Mouse (Mus musculus): Measurements from ENCODE around the gene Ankrd10. TPM values are rescaled to one million over a fixed set of nuclear protein-coding genes. Genes with fewer than 3 reads are reported as not detected.
A peak's percentile ranks its signal among the peaks of the same experiment; 100 is the strongest.
"Not testable (repeated sequence)": the region's sequence is repeated elsewhere in the genome, so short reads cannot be mapped to it uniquely, and the experiment has no call there.

Gene Ankrd10
- polyA plus RNA-seq, 2 experiments from 2014 or later: 51.8 to 54.2 TPM

GRCm38 (mm10) chr8:11608848-11609247, 26.7 kb downstream of the Ankrd10 start:
- ATAC-seq: no peak

GRCm38 (mm10) chr8:11602006-11602680, 33.4 kb downstream of the Ankrd10 start:
- peak; percentile 75 for ATAC-seq

GRCm38 (mm10) chr8:11600301-11600951, 35.1 kb downstream of the Ankrd10 start:
- ATAC-seq: no peak

- no peak for ATAC-seq
Observed at GRCm38 (mm10) chr8:11593222-11593884, 42.2 kb downstream of the Ankrd10 start.

GRCm38 (mm10) chr8:11592296-11592695, 43.3 kb downstream of the Ankrd10 start:
- no peak for ATAC-seq

GRCm38 (mm10) chr8:11591837-11592236, 43.7 kb downstream of the Ankrd10 start:
- no peak for ATAC-seq

GRCm38 (mm10) chr8:11586374-11586745, 49.2 kb downstream of the Ankrd10 start:
- ATAC-seq: no peak

- no peak for ATAC-seq
Observed at GRCm38 (mm10) chr8:11585513-11586373, 49.8 kb downstream of the Ankrd10 start.

GRCm38 (mm10) chr8:11575604-11576384, 59.8 kb downstream of the Ankrd10 start:
- no peak for ATAC-seq

- ATAC-seq: no peak
Observed at GRCm38 (mm10) chr8:11574911-11575603, 60.5 kb downstream of the Ankrd10 start.

GRCm38 (mm10) chr8:11572428-11572827, 63.1 kb downstream of the Ankrd10 start:
- ATAC-seq: no peak

- no peak for ATAC-seq
Observed at GRCm38 (mm10) chr8:11571950-11572349, 63.6 kb downstream of the Ankrd10 start.

- ATAC-seq: no peak
Observed at GRCm38 (mm10) chr8:11570742-11571141, 64.8 kb downstream of the Ankrd10 start.

GRCm38 (mm10) chr8:11569260-11570097, 66.1 kb downstream of the Ankrd10 start:
- no peak for ATAC-seq

- not testable (repeated sequence) for ATAC-seq
Observed at GRCm38 (mm10) chr8:11568193-11568592, 67.4 kb downstream of the Ankrd10 start.

- ATAC-seq: no peak
Observed at GRCm38 (mm10) chr8:11564721-11565120, 70.8 kb downstream of the Ankrd10 start.

GRCm38 (mm10) chr8:11564236-11564635, 71.3 kb downstream of the Ankrd10 start:
- ATAC-seq: no peak
